Mouse (Mus musculus): ENCODE data around the gene E130114P18Rik. TPM values are rescaled to one million over a fixed set of nuclear protein-coding genes. Genes with fewer than 3 reads are reported as not detected.
A peak's percentile ranks its signal among the peaks of the same experiment; 100 is the strongest.

E130114P18Rik gene
- polyA plus RNA-seq, 1 experiment from 2014 or later: 5.4 TPM

DNA sequence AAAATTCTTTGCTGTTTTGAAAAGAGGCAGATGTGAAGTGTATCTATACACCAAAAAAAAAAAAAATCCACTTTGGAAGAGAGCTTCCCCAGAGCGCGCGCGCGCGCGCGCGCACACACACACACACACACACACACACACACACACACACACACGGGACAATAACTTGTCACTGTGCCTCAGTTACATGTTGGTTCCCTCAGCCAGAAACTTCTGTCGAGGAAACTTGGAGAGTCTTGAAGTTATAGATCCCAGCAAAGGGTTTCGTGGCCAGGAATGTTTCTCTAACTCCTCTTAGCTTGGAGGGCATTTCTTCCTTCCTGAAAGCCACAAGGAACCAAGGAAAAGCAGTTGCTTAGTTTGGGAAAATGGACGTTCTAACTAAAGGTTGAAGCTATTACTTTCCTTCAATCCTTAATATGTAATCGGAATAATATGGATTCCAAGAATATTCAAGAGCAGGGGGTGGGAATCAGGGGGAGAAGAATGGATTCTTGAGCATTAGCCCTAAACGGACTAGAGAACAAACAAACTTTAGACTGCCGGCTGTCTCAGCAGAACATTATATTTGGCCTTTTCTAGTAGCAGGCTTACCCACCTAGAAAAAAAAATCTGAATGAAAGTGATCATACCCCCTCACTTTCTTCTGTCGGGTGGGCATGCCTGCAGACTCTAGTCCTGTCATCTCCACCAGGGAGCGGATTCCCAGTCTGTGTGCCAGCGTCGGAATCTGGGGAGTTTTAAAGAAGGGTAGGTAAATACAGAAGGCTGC lies 2.2 kb downstream of the E130114P18Rik start:
- peak overlapping the region; percentile 96 for H3K4me3 ChIP-seq (replicated peaks)
- H3K27me3 ChIP-seq: no peaks in the 10 kb centered on the region
- under 1% methylated on average over 20 of the region's 20 CpGs for WGBS
- no peak for ATAC-seq (ENCODE audit: insufficient number of reproducible peaks, insufficient read depth, low FRiP score, low TSS enrichment, low read depth)
- H3K36me3 ChIP-seq: no peaks in the 10 kb centered on the region
- H3K4me1 ChIP-seq (replicated peaks): peaks cover 36% of the 10 kb centered on the region
- H3K9me3 ChIP-seq: no peaks in the 10 kb centered on the region
- H3K27ac ChIP-seq: peak overlapping the region; percentile 99
- H3K9ac ChIP-seq (replicated peaks): peak overlapping the region; percentile 100
- H3K4me2 ChIP-seq: peak overlapping the region; percentile 83

DNA sequence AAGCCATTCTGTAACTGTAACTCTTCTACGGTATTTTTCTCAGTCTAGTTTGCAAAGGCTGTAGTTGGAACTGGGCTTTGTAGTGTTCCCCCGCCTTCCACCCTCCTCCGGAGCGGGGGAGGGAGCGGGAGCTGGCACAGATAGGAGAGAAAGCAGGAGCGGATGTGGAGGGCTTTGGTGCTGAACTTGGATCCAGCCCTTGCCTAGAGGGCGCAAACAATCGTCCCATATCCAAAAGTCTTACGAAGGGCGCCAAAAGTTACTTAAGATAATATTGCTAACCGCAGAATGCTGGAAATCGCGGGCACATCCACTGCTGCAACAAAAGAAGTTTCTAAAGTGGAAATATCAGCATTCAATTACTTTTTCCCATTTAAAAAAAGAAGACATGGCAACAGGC lies 2.8 kb downstream of the E130114P18Rik start:
- peak overlapping the region; percentile 99 for H3K27ac ChIP-seq
- ATAC-seq (ENCODE audit: insufficient number of reproducible peaks, insufficient read depth, low FRiP score, low TSS enrichment, low read depth): no peak

DNA sequence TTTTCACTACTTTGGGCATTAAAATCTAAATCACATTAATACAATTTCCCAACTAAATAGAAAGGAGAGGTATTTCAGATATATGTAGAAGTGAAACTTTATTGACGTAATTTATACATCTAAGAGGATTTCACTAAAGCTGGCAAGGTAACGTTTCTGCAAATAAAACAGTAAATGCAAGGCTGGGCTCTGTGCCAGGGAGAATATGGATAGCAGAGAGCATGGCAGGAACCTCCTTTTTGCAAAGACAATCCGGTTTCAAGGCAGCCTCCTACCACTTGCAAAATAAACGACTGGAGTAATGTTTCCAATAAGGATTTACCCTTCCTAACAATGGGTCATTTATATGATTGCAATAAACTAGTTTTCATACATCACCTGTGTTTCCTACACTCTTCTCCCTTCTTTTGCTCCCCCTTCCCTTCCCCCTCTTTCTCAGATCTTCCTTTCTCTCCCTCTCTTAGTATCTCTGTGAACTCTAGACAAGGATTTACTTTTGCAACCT lies 3.4 kb downstream of the E130114P18Rik start:
- no peak for ATAC-seq (ENCODE audit: insufficient number of reproducible peaks, insufficient read depth, low FRiP score, low TSS enrichment, low read depth)
- no peaks in the 10 kb centered on the region for H3K9me3 ChIP-seq
- peak overlapping the region; percentile 96 for H3K4me3 ChIP-seq (replicated peaks)
- H3K9ac ChIP-seq (replicated peaks): peak overlapping the region; percentile 100
- peak overlapping the region; percentile 99 for H3K27ac ChIP-seq
- no peaks in the 10 kb centered on the region for H3K27me3 ChIP-seq
- H3K36me3 ChIP-seq: no peaks in the 10 kb centered on the region
- peaks cover 27% of the 10 kb centered on the region for H3K4me1 ChIP-seq (replicated peaks)
- peak overlapping the region; percentile 83 for H3K4me2 ChIP-seq
- whole genome bisulfite sequencing: 14% methylated on average over 4 of the region's 4 CpGs

More for the DNA sequence above, 2.8 kb downstream of the E130114P18Rik start:
- Histone ChIP-seq H3K4me3 (replicated peaks) (peak overlapping the region; percentile 96), H3K4me1 (replicated peaks) (peaks cover 32% of the 10 kb centered on the region), H3K9ac (replicated peaks) (peak overlapping the region; percentile 100), H3K36me3 (no peaks in the 10 kb centered on the region), H3K9me3 (no peaks in the 10 kb centered on the region), H3K27me3 (no peaks in the 10 kb centered on the region), H3K4me2 (peak overlapping the region; percentile 83)
- under 1% methylated on average over 13 of the region's 13 CpGs for WGBS

GRCm38 (mm10) chr4:97773791-97774190 lies 4.1 kb downstream of the E130114P18Rik start:
- Histone ChIP-seq H3K27me3 (no peaks in the 10 kb centered on the region), H3K4me1 (replicated peaks) (peaks cover 25% of the 10 kb centered on the region), H3K4me3 (replicated peaks) (peak overlapping the region; percentile 45), H3K27ac (peak overlapping the region; percentile 96), H3K36me3 (no peaks in the 10 kb centered on the region), H3K4me2 (peak overlapping the region; percentile 83), H3K9ac (replicated peaks) (no peak overlapping the region), H3K9me3 (no peaks in the 10 kb centered on the region)
- 54% methylated on average over 2 of the region's 2 CpGs for WGBS
- no peak for ATAC-seq (ENCODE audit: insufficient number of reproducible peaks, insufficient read depth, low FRiP score, low TSS enrichment, low read depth)

- Histone ChIP-seq H3K27ac (peak overlapping the region; percentile 96), H3K9ac (replicated peaks) (no peak overlapping the region), H3K27me3 (no peaks in the 10 kb centered on the region), H3K4me2 (peak overlapping the region; percentile 83), H3K4me1 (replicated peaks) (peaks cover 25% of the 10 kb centered on the region), H3K4me3 (replicated peaks) (peak overlapping the region; percentile 45), H3K9me3 (no peaks in the 10 kb centered on the region), H3K36me3 (no peaks in the 10 kb centered on the region)
- WGBS: under 1% methylated on average over 14 of the region's 14 CpGs
- ATAC-seq (ENCODE audit: insufficient number of reproducible peaks, insufficient read depth, low FRiP score, low TSS enrichment, low read depth): peak; percentile 38
Observed at GRCm38 (mm10) chr4:97773110-97773593, 4.7 kb downstream of the E130114P18Rik start.

- peak within 1 kb of the TSS; percentile 96 for H3K27ac ChIP-seq
- WGBS: under 1% methylated on average over 9 of the region's 9 CpGs
- H3K4me3 ChIP-seq (replicated peaks): peak within 1 kb of the TSS; percentile 45
- H3K9me3 ChIP-seq: no peaks in the 10 kb centered on the region
- H3K36me3 ChIP-seq: no peaks in the 10 kb centered on the region
- ATAC-seq (ENCODE audit: insufficient number of reproducible peaks, insufficient read depth, low FRiP score, low TSS enrichment, low read depth): no peak
- H3K9ac ChIP-seq (replicated peaks): peak within 1 kb of the TSS; percentile 61
- H3K27me3 ChIP-seq: no peaks in the 10 kb centered on the region
- peaks cover 25% of the 10 kb centered on the region for H3K4me1 ChIP-seq (replicated peaks)
- H3K4me2 ChIP-seq: peak within 1 kb of the TSS; percentile 83
Observed at GRCm38 (mm10) chr4:97772641-97773040, 5.2 kb downstream of the E130114P18Rik start, which contains the start of gene Nfia. Gene Nfia (plus strand): TSS chr4:97772734.

GRCm38 (mm10) chr4:97772084-97772484 lies 5.8 kb downstream of the E130114P18Rik start:
- peak overlapping the region; percentile 45 for H3K4me3 ChIP-seq (replicated peaks)
- H3K4me2 ChIP-seq: peak overlapping the region; percentile 83
- peaks cover 25% of the 10 kb centered on the region for H3K4me1 ChIP-seq (replicated peaks)
- WGBS: 0% methylated on average over 25 of the region's 25 CpGs
- ATAC-seq (ENCODE audit: insufficient number of reproducible peaks, insufficient read depth, low FRiP score, low TSS enrichment, low read depth): peak; percentile 94
- no peaks in the 10 kb centered on the region for H3K9me3 ChIP-seq
- H3K9ac ChIP-seq (replicated peaks): peak overlapping the region; percentile 61
- no peaks in the 10 kb centered on the region for H3K27me3 ChIP-seq
- peak overlapping the region; percentile 96 for H3K27ac ChIP-seq
- no peaks in the 10 kb centered on the region for H3K36me3 ChIP-seq

- Histone ChIP-seq H3K27ac (peak overlapping the region; percentile 96), H3K4me3 (replicated peaks) (peak overlapping the region; percentile 45), H3K9ac (replicated peaks) (peak overlapping the region; percentile 51), H3K9me3 (no peaks in the 10 kb centered on the region), H3K27me3 (no peaks in the 10 kb centered on the region), H3K4me2 (peak overlapping the region; percentile 83), H3K36me3 (no peaks in the 10 kb centered on the region), H3K4me1 (replicated peaks) (peaks cover 25% of the 10 kb centered on the region)
- ATAC-seq (ENCODE audit: insufficient number of reproducible peaks, insufficient read depth, low FRiP score, low TSS enrichment, low read depth): no peak
- 14% methylated on average over 5 of the region's 5 CpGs for WGBS
Observed at GRCm38 (mm10) chr4:97771426-97771825, 6.5 kb downstream of the E130114P18Rik start.

DNA sequence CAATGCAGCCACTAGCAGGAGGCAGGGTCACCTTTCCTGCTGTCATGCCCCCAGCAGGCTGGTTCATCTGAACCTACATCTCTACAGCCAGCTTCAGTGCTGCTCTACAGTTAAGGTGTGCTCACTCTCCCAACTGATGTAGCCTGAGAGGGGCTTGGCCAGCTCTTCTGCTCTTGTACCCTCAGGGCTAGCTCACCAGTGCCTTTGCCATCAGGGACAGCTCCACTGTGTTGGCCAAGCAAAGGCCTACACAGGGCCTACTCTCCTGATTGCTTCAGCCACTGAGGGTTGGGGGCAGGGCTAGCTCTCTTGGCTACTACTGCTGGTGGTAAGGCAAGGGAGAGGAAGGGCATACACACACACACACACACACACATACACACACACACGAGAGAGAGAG lies 8.0 kb downstream of the E130114P18Rik start:
- no peak overlapping the region for H3K4me2 ChIP-seq
- ATAC-seq (ENCODE audit: insufficient number of reproducible peaks, insufficient read depth, low FRiP score, low TSS enrichment, low read depth): no peak
- no peak overlapping the region for H3K4me3 ChIP-seq (replicated peaks)
- H3K36me3 ChIP-seq: no peaks in the 10 kb centered on the region
- WGBS: no CpG with 5 or more reads among the region's 1 CpGs
- H3K9ac ChIP-seq (replicated peaks): no peak overlapping the region
- H3K4me1 ChIP-seq (replicated peaks): peaks cover 14% of the 10 kb centered on the region
- no peaks in the 10 kb centered on the region for H3K9me3 ChIP-seq
- no peaks in the 10 kb centered on the region for H3K27me3 ChIP-seq
- no peak overlapping the region for H3K27ac ChIP-seq

DNA sequence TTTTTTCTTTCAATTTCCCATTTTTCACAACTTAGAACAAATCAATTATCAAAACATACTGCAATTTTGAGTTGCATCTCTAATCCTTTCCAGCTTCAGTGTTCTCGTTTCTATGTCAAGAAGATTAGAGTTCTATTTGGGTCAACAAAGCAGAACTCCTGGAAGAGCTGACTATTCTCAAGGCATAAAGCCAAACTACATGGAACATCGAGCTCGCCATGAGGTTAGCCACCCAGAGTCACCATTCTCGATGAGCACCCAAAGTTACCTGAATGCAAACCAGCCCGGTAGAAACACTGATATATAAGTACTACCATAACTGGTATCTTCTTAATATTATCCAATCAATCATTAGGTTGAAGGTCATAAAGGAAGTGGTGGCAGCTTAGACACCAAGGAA lies 10.4 kb downstream of the E130114P18Rik start:
- no peaks in the 10 kb centered on the region for H3K27me3 ChIP-seq
- no peaks in the 10 kb centered on the region for H3K4me1 ChIP-seq (replicated peaks)
- H3K36me3 ChIP-seq: no peaks in the 10 kb centered on the region
- no peak overlapping the region for H3K4me3 ChIP-seq (replicated peaks)
- no peak overlapping the region for H3K27ac ChIP-seq
- no peak overlapping the region for H3K4me2 ChIP-seq
- no peak overlapping the region for H3K9ac ChIP-seq (replicated peaks)
- H3K9me3 ChIP-seq: no peaks in the 10 kb centered on the region
- WGBS: 92% methylated on average over 5 of the region's 5 CpGs
- no peak for ATAC-seq (ENCODE audit: insufficient number of reproducible peaks, insufficient read depth, low FRiP score, low TSS enrichment, low read depth)

DNA sequence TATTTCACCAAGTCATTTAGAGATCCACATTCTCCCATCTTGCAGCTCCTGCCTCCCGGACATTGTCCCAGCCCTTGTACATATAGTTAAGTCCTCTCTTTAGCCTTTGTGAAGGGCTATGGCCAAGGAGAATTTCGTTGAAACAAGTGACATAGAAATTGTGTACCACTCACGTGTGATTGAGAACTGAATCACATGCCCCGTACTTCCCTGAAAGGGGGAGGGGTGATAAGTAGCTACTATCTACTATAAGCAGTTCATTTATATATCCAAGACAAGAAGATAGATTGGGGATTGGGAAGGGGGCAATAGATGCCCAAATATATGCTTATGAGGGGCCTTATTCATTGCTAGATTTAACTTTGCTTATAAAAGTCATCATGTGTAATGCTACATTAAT lies 10.9 kb downstream of the E130114P18Rik start:
- Histone ChIP-seq H3K9ac (replicated peaks) (no peak overlapping the region), H3K27ac (no peak overlapping the region), H3K4me2 (no peak overlapping the region), H3K27me3 (no peaks in the 10 kb centered on the region), H3K9me3 (no peaks in the 10 kb centered on the region), H3K36me3 (no peaks in the 10 kb centered on the region), H3K4me3 (replicated peaks) (no peak overlapping the region), H3K4me1 (replicated peaks) (no peaks in the 10 kb centered on the region)
- 78% methylated on average over 4 of the region's 4 CpGs for WGBS
- ATAC-seq (ENCODE audit: insufficient number of reproducible peaks, insufficient read depth, low FRiP score, low TSS enrichment, low read depth): no peak

Measured in limb, embryonic 12.5 days (tissue).